Mouse (Mus musculus): ENCODE measurements around the gene Bcam. TPM values are rescaled to one million over a fixed set of nuclear protein-coding genes. Genes with fewer than 3 reads are reported as not detected.
A peak's percentile ranks its signal among the peaks of the same experiment; 100 is the strongest.
"Not testable (repeated sequence)": the region's sequence is repeated elsewhere in the genome, so short reads cannot be mapped to it uniquely, and the experiment has no call there.

The Bcam gene
- total RNA-seq (2015; ENCODE audit: low replicate concordance), result not detected in 2 replicates
- not detected in 2 replicates for total RNA-seq (2017; ENCODE audit: low replicate concordance)

DNA sequence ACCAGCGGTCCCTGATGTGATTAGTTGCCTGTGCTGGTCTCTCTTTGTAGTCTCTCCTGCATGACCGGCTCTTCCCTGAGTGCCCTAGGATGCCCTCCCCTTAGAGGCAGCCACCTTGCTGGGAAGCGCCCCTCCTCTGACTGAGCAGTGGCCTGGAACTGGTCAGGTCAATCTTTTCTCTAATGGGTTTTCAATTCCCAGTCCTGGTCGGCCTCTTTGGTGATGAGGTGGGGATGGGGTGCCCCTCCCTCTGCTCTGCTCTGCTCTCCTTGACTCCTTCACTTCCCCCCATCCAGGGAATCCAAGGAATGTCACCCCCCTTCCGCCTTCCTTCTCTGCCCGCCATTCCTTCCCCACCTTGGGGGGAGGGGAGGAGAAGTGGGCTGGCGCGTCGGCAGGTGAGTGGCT, at the start of gene Bcam:
Gene Bcam, minus strand, starts transcription at position 33 of the 408 bp plus-strand sequence.
- ATAC-seq (replicated peaks; ENCODE audit: low FRiP score, poor library complexity, severe bottlenecking), result no peak

GRCm38 (mm10) chr7:19818875-19819274, 48.1 kb upstream of the Bcam start:
- ATAC-seq (replicated peaks; ENCODE audit: low FRiP score, poor library complexity, severe bottlenecking), result no peak

- ATAC-seq (replicated peaks; ENCODE audit: low FRiP score, poor library complexity, severe bottlenecking), result no peak
Observed at GRCm38 (mm10) chr7:19818440-19818839, 47.6 kb upstream of the Bcam start.

DNA sequence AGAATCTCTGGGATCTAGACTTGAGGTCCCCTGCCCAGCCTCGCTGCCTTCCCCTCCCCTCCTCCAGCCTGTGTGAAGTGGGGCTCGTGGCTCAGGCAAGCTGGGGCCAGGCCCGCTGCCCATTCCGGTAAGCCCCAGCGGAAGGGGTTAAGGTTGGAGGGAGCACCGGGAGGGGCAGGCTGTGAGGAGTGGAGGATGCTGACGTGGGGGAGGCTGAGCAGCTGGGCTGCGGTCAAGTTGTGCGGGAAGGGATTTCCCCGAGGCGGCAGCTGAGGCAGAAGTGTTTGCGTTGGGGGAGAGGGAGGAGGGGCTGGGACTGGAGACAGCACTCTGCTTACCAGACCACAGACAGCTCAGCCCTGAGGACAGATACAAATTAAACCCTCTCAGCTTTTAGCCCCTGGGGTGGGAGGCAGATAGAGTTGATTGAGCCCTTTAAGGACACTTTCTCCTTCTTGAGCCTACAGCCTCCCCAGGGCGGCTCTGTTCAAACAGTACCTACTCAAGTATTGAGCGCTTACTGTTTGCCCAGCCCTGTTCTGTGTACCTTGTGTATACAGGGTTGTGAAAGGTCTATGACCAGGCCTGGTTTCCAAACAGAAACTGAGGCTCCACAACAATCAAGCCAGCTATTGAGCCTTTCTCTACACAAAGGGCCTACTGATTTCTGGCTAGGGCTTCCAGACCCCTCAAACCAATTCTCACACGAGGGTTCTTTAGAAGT, 46.7 kb upstream of the Bcam start:
- no peak for ATAC-seq (replicated peaks; ENCODE audit: low FRiP score, poor library complexity, severe bottlenecking)

DNA sequence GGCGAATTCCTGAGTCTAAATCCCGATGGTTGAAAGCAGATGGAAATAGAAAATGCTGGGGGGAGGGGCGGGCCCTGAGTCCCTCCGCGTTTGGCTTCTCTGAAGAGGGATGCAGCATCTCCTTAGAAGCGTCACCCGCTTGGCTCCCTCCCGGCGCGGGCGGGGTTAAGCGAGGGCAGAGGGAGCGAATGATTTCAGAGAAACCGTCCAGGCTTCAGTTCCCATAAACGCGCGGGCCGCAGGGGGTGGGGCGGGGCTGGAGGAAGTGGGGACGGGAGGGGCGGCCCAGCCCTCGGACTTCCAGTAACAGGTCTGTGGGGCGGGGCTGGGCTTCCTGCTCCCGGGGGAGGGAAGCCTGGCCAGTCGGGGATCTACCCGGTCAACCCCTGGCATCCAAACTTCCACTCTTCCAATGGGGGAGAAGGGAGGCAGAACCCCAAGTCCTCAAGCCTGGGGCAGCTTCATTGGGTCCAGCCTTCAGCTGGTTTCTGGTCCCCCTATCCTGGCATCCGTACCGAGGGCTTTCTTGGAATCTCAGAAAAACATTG, 45.5 kb upstream of the Bcam start:
- no peak for ATAC-seq (replicated peaks; ENCODE audit: low FRiP score, poor library complexity, severe bottlenecking)

- no peak for ATAC-seq (replicated peaks; ENCODE audit: low FRiP score, poor library complexity, severe bottlenecking)
Observed at GRCm38 (mm10) chr7:19815296-19816223, 44.7 kb upstream of the Bcam start.

DNA sequence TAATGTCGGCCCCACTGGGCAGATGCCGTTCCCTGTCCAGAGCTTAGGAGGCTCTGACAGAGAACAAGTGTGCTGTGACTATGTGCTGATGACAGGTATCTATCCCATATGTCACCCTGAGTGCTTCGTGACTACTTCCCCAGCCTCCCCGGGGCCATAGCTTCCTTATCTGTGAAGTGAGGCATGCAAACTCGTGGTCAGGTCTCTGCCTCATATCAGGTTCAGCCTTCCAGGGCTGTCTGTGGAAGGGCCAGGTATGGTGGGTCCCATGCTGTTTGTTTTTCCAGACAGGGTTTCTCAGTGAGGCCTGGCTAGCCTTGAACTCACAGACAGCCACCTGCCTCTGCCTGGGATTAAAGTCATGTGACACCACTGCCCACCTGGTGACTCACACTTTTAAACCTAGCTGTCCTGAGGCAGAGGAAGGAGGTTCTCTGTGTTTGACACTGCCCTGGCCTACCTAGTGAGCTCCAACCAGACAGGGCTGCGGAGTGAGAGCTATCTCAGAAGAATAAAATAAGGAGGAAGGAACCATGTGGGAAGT, 42.8 kb upstream of the Bcam start:
- ATAC-seq (replicated peaks; ENCODE audit: low FRiP score, poor library complexity, severe bottlenecking), result no peak

- ATAC-seq (replicated peaks; ENCODE audit: low FRiP score, poor library complexity, severe bottlenecking), result no peak
Observed at GRCm38 (mm10) chr7:19813161-19813560, 42.3 kb upstream of the Bcam start.

DNA sequence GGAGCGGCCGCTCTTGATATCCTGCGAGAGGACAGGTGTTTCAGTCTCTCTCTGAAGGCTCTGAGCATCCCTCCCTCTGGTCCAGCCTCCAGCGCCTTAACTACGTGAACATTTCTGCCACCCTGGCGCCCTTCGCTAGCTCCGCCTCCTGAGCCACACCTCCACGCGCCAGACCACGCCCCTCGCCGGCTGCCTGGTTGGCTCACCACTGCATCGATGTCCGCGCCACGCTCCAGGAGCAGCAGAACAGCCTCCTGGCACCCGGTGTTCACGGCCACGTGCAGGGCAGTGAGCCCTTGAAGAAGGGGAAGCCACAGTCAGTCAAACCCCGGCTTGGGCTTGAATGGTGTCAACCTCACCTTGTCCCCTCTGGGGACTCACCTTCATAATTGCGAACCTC, 40.3 kb upstream of the Bcam start:
- no peak for ATAC-seq (replicated peaks; ENCODE audit: low FRiP score, poor library complexity, severe bottlenecking)

DNA sequence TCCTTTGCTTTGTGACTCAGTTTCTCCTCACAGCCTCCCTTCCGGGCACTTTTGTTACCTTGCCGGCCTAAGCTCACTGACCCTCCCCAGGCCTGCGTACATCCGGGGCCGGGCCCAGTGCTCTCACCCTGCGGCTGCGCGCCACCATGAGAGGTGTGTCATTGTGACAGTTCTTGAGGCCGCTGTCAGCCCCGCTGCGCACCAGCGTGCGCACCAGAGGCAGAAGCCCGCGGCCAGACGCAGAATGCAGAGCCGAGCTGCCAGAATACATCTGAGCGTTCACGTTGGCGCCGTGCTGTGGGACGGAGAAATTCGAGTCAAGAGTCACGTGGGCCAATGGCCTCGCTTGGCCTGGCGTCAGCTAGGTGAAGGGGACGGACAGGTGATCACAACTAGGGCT, 38.6 kb upstream of the Bcam start:
- ATAC-seq (replicated peaks; ENCODE audit: low FRiP score, poor library complexity, severe bottlenecking), result no peak

DNA sequence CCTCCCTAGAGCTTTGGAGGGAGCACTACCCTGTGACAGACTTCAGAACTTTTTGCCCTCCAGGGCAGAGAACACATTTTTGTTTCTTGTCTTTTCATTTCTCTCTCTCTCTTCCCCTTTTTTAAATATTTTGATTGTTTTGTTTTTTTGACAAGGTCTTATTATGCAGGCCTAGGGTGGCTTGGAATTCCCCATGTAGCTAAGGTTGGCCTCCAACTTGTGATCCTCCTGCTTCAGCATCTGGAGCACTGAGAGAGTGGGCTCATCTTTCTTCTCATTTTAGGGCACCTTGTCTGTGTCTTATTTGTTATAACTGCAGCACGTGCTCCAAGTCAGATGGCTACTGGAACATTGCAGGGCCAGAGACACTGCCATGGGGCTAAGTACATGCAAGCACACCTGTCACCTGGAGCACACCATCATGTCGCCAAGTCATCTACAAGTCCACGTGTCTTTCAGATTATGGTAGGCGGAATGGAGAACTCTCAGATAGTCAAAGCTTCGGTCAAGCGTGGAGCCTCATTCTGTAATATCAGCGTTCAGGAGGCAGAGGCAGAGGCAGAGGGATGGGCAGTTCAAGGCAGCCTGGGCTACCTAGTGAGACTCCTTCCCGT, 35.6 kb upstream of the Bcam start:
- ATAC-seq (replicated peaks; ENCODE audit: low FRiP score, poor library complexity, severe bottlenecking), result no peak

DNA sequence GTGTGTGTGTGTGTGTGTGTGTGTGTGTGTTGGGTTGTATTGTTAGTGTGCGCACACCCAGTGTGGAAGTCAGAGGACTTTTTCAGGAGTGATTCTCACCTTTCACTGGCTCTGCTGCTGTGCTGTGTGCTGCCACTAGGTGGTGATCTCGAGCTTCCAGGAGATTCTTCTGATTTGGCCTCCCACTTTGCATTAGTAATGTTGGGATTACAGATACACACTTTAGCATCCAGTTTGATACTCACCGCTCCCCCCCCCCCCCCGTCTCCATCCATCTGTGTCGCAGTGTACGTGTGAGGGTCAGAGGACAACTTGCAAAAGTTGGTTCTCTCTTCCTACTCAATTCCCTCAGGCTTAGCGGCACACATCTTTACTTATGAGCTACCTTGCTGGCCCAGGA, 32.2 kb upstream of the Bcam start:
- ATAC-seq (replicated peaks; ENCODE audit: low FRiP score, poor library complexity, severe bottlenecking), result 0 out of 2 replicates have a peak, but pooled peaks have one; percentile 49

DNA sequence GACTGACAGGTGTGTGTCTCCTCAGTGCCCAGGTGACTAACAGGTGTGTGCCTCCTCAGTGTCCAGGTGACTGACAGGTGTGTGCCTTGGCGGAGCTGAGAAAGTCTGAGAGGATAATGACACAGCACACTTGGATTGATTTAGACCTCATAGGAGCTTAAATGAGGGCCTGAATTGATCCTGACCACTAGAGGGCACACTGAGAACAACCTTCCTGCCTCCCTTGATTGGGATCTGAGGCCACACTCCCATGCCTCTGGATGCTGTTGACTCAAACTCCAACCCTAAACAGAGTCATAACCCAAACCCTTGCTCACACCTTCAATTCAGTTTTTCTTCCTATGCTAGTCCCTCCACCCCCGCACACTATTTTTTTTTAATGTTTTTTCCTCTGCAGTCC, 29.9 kb upstream of the Bcam start:
- no peak for ATAC-seq (replicated peaks; ENCODE audit: low FRiP score, poor library complexity, severe bottlenecking)

GRCm38 (mm10) chr7:19796697-19797588, 26.1 kb upstream of the Bcam start, which contains the start of gene Cblc:
Gene Cblc (minus strand): TSS chr7:19796809.
- ATAC-seq (replicated peaks; ENCODE audit: low FRiP score, poor library complexity, severe bottlenecking), result peak; percentile 78

- ATAC-seq (replicated peaks; ENCODE audit: low FRiP score, poor library complexity, severe bottlenecking), result no peak
Observed at GRCm38 (mm10) chr7:19796254-19796653, 25.4 kb upstream of the Bcam start.

GRCm38 (mm10) chr7:19795236-19795635, 24.4 kb upstream of the Bcam start:
- ATAC-seq (replicated peaks; ENCODE audit: low FRiP score, poor library complexity, severe bottlenecking), result no peak

DNA sequence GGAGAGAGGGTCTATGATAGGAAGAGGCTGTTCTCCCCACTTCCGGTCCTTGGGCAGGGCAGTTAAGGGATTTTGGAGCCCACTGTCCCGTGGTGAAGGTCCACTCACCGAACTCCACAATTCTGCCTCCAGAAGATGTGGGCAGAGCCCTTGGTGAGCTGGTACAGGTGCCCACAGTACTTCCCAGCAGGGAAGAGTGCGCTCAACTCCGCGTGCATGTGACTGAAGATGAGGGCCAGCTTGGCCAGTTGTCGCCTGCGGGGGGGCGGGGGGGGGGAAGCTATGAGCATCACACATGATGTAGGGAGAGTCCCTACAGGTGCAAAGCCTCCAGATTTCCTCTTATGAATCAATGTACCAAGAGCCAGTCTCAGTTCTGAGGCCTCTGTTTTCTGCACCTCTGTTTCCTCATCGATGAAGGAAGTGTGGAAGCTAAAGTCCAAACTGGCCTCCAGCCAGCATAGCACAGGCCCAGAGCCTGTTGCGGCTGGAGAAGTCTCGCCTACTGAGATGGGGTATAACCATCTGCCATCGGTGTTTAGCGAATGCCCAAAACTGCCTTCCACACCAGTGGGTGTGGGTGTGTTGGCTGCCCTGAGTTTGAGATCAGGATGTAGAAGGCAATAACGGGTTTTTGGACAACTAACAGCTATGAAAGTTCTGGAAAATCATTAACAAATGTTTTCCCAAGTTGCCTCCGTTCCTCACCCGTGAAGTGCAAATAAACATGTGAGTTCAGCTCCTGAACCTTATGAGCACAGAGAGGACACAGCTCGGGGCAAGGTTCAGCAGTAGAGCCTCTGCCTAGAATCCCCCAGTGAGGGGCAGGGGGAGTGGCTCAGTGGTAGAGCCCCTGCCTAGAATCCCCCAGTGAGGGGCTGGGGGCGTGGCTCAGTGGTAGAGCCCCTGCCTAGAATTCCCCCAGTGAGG, 22.1 kb upstream of the Bcam start:
- ATAC-seq (replicated peaks; ENCODE audit: low FRiP score, poor library complexity, severe bottlenecking), result no peak

GRCm38 (mm10) chr7:19791504-19791903, 20.7 kb upstream of the Bcam start:
- ATAC-seq (replicated peaks; ENCODE audit: low FRiP score, poor library complexity, severe bottlenecking), result not testable (repeated sequence)
